Mouse (Mus musculus) embryonic facial prominence, embryonic 15.5 days (tissue): ENCODE data around the gene Gse1. TPM values are rescaled to one million over a fixed set of nuclear protein-coding genes. Genes with fewer than 3 reads are reported as not detected.

Source experiments
- ATAC-seq: fragments of 200-750 bp; cut with Nextera tagmentation; 2 replicates; pipeline ENCODE4 v1.8.0; 2017; ENCODE audit warnings: low read depth, moderate TSS enrichment; ENCODE audit not compliant: insufficient number of reproducible peaks, low FRiP score, low TSS enrichment
- H3K27ac ChIP-seq: fragments of 300-500 bp; sonication (generic); replicated peaks from 2 replicates; pipeline ENCODE4 v1.5.1; 2015; ENCODE audit warnings: mild to moderate bottlenecking, inconsistent platforms
- H3K27me3 ChIP-seq: fragments of 300-500 bp; sonication (generic); 2 replicates; pipeline ENCODE4 v1.6.1; 2015; ENCODE audit warnings: inconsistent platforms
- H3K36me3 ChIP-seq: fragments of 300-500 bp; sonication (generic); 2 replicates; pipeline ENCODE4 v1.6.1; 2015; ENCODE audit warnings: mild to moderate bottlenecking, inconsistent platforms
- H3K4me1 ChIP-seq: fragments of 300-500 bp; sonication (generic); 2 replicates; pipeline ENCODE4 v1.6.1; 2015; ENCODE audit warnings: inconsistent platforms
- H3K4me2 ChIP-seq: fragments of 300-500 bp; sonication (generic); replicated peaks from 2 replicates; pipeline ENCODE4 v1.6.1; 2015; ENCODE audit warnings: mild to moderate bottlenecking, inconsistent platforms
- H3K4me3 ChIP-seq: fragments of 300-500 bp; sonication (generic); replicated peaks from 2 replicates; pipeline ENCODE4 v1.5.1; 2015; ENCODE audit warnings: mild to moderate bottlenecking, inconsistent platforms
- H3K9ac ChIP-seq: fragments of 300-500 bp; sonication (generic); 2 replicates; pipeline ENCODE4 v1.6.1; 2015; ENCODE audit warnings: inconsistent platforms
- H3K9me3 ChIP-seq: fragments of 300-500 bp; sonication (generic); replicated peaks from 2 replicates; pipeline ENCODE4 v1.6.1; 2016; ENCODE audit warnings: inconsistent platforms
- WGBS: fragments of 180-500 bp; shearing (Covaris S2); methylation state at CpG from one replicate; pipeline ENCODE4 v1.1.7; 2015; 5-methylcytosine and 5-hydroxymethylcytosine counted together
- polyA plus RNA-seq: library from polyadenylated mRNA; unstranded; fragments of >200 nt; fragmentation: Nextera tagmentation; extraction: Ambion mirVana; gene quantifications from 2 replicates; pipeline ENCODE4 v1.2.1, GENCODE M21; 2015

The Gse1 gene
- polyA plus RNA-seq, 1 experiment from 2014 or later = 11.1 TPM

GRCm38 (mm10) chr8:120337627-120338026, 109.4 kb downstream of the Gse1 start:
- H3K4me2 ChIP-seq = no peak overlapping the region
- no peaks in the 10 kb centered on the region for H3K27me3 ChIP-seq
- no peak overlapping the region for H3K4me3 ChIP-seq
- WGBS = 63% methylated on average over 5 of the region's 5 CpGs
- H3K4me1 ChIP-seq = peaks cover 65% of the 10 kb centered on the region
- no peak for ATAC-seq
- no peaks in the 10 kb centered on the region for H3K9me3 ChIP-seq
- H3K9ac ChIP-seq = no peak overlapping the region
- no peaks in the 10 kb centered on the region for H3K36me3 ChIP-seq
- H3K27ac ChIP-seq = no peak overlapping the region

GRCm38 (mm10) chr8:120338678-120339077, 110.4 kb downstream of the Gse1 start:
- H3K27me3 ChIP-seq = no peaks in the 10 kb centered on the region
- H3K4me3 ChIP-seq = no peak overlapping the region
- no peaks in the 10 kb centered on the region for H3K9me3 ChIP-seq
- WGBS = 81% methylated on average over 7 of the region's 7 CpGs
- no peaks in the 10 kb centered on the region for H3K36me3 ChIP-seq
- no peak for ATAC-seq
- H3K4me2 ChIP-seq = no peak overlapping the region
- no peak overlapping the region for H3K27ac ChIP-seq
- no peak overlapping the region for H3K9ac ChIP-seq
- peaks cover 63% of the 10 kb centered on the region for H3K4me1 ChIP-seq

- H3K9me3 ChIP-seq = no peaks in the 10 kb centered on the region
- no peak overlapping the region for H3K4me3 ChIP-seq
- H3K9ac ChIP-seq = no peak overlapping the region
- H3K4me2 ChIP-seq = no peak overlapping the region
- peaks cover 59% of the 10 kb centered on the region for H3K4me1 ChIP-seq
- no peaks in the 10 kb centered on the region for H3K27me3 ChIP-seq
- WGBS = 64% methylated on average over 7 of the region's 8 CpGs
- no peak overlapping the region for H3K27ac ChIP-seq
- no peaks in the 10 kb centered on the region for H3K36me3 ChIP-seq
- ATAC-seq = no peak
Observed at GRCm38 (mm10) chr8:120339743-120340142, 111.5 kb downstream of the Gse1 start.

GRCm38 (mm10) chr8:120341124-120341523, 112.9 kb downstream of the Gse1 start:
- Histone ChIP-seq H3K27ac (no peak overlapping the region), H3K9me3 (no peaks in the 10 kb centered on the region), H3K4me2 (no peak overlapping the region), H3K9ac (no peak overlapping the region), H3K4me1 (peaks cover 45% of the 10 kb centered on the region), H3K36me3 (no peaks in the 10 kb centered on the region), H3K27me3 (no peaks in the 10 kb centered on the region), H3K4me3 (no peak overlapping the region)
- WGBS = 61% methylated on average over 10 of the region's 10 CpGs
- ATAC-seq = no peak

- no peaks in the 10 kb centered on the region for H3K9me3 ChIP-seq
- H3K27ac ChIP-seq = no peak overlapping the region
- H3K4me1 ChIP-seq = peaks cover 42% of the 10 kb centered on the region
- no peak overlapping the region for H3K4me2 ChIP-seq
- no peak overlapping the region for H3K9ac ChIP-seq
- no peaks in the 10 kb centered on the region for H3K27me3 ChIP-seq
- no peaks in the 10 kb centered on the region for H3K36me3 ChIP-seq
- no peak overlapping the region for H3K4me3 ChIP-seq
- no peak for ATAC-seq
- WGBS = 63% methylated on average over 7 of the region's 7 CpGs
Observed at GRCm38 (mm10) chr8:120342847-120343548, 114.7 kb downstream of the Gse1 start.

- H3K36me3 ChIP-seq = no peaks in the 10 kb centered on the region
- H3K9me3 ChIP-seq = no peaks in the 10 kb centered on the region
- H3K4me3 ChIP-seq = no peak overlapping the region
- no peak overlapping the region for H3K9ac ChIP-seq
- no peak overlapping the region for H3K27ac ChIP-seq
- 63% methylated on average over 12 of the region's 12 CpGs for WGBS
- ATAC-seq = no peak
- H3K4me1 ChIP-seq = peaks cover 47% of the 10 kb centered on the region
- H3K27me3 ChIP-seq = no peaks in the 10 kb centered on the region
- no peak overlapping the region for H3K4me2 ChIP-seq
Observed at GRCm38 (mm10) chr8:120343582-120343981, 115.3 kb downstream of the Gse1 start.

- Histone ChIP-seq H3K4me1 (peaks cover 51% of the 10 kb centered on the region), H3K9ac (no peak overlapping the region), H3K27me3 (no peaks in the 10 kb centered on the region), H3K27ac (no peak overlapping the region; the same call in 1 of the 2 replicates), H3K4me3 (no peak overlapping the region), H3K4me2 (no peak overlapping the region), H3K36me3 (no peaks in the 10 kb centered on the region), H3K9me3 (no peaks in the 10 kb centered on the region)
- WGBS = 22% methylated on average over 4 of the region's 4 CpGs
- ATAC-seq = no peak
Observed at GRCm38 (mm10) chr8:120344166-120344565, 115.9 kb downstream of the Gse1 start.

GRCm38 (mm10) chr8:120344583-120344982, 116.3 kb downstream of the Gse1 start:
- no peaks in the 10 kb centered on the region for H3K9me3 ChIP-seq
- no peak overlapping the region for H3K4me3 ChIP-seq
- peaks cover 47% of the 10 kb centered on the region for H3K4me1 ChIP-seq
- H3K9ac ChIP-seq = no peak overlapping the region
- no peak overlapping the region for H3K27ac ChIP-seq
- no peaks in the 10 kb centered on the region for H3K27me3 ChIP-seq
- no peak for ATAC-seq
- 31% methylated on average over 13 of the region's 13 CpGs for WGBS
- H3K36me3 ChIP-seq = no peaks in the 10 kb centered on the region
- no peak overlapping the region for H3K4me2 ChIP-seq

GRCm38 (mm10) chr8:120347734-120348341, 119.6 kb downstream of the Gse1 start:
- no peak overlapping the region for H3K4me3 ChIP-seq
- no peak overlapping the region for H3K9ac ChIP-seq
- no peak for ATAC-seq
- H3K27me3 ChIP-seq = no peaks in the 10 kb centered on the region
- H3K9me3 ChIP-seq = no peaks in the 10 kb centered on the region
- no peaks in the 10 kb centered on the region for H3K36me3 ChIP-seq
- no peak overlapping the region; the same call in 1 of the 2 replicates for H3K4me2 ChIP-seq
- peaks cover 44% of the 10 kb centered on the region for H3K4me1 ChIP-seq
- H3K27ac ChIP-seq = no peak overlapping the region
- WGBS = 42% methylated on average over 21 of the region's 21 CpGs

GRCm38 (mm10) chr8:120348922-120349321, 120.7 kb downstream of the Gse1 start:
- Histone ChIP-seq H3K27me3 (no peaks in the 10 kb centered on the region), H3K9ac (no peak overlapping the region), H3K4me1 (peaks cover 49% of the 10 kb centered on the region), H3K4me3 (no peak overlapping the region), H3K27ac (no peak overlapping the region), H3K9me3 (no peaks in the 10 kb centered on the region), H3K36me3 (no peaks in the 10 kb centered on the region), H3K4me2 (no peak overlapping the region)
- WGBS = 51% methylated on average over 11 of the region's 11 CpGs
- no peak for ATAC-seq

GRCm38 (mm10) chr8:120351332-120352071, 123.2 kb downstream of the Gse1 start:
- no peak overlapping the region for H3K4me2 ChIP-seq
- no peak overlapping the region; the same call in 1 of the 2 replicates for H3K27ac ChIP-seq
- no peak for ATAC-seq
- no peaks in the 10 kb centered on the region for H3K27me3 ChIP-seq
- H3K36me3 ChIP-seq = no peaks in the 10 kb centered on the region
- H3K4me1 ChIP-seq = peaks cover 54% of the 10 kb centered on the region
- H3K9me3 ChIP-seq = no peaks in the 10 kb centered on the region
- WGBS = 49% methylated on average over 7 of the region's 7 CpGs
- H3K9ac ChIP-seq = no peak overlapping the region
- no peak overlapping the region for H3K4me3 ChIP-seq
